Mouse (Mus musculus) spleen, postnatal 36 days (tissue): Measurements from ENCODE around the gene Bank1.

Experiments
- DNase-seq, 2 experiments: peaks; one replicate each; pipeline ENCODE4 v3.0.0; 2022; ENCODE audit warnings: low spot score in 2 of 2, mixed read lengths in 1 of 2

Gene Bank1

DNA sequence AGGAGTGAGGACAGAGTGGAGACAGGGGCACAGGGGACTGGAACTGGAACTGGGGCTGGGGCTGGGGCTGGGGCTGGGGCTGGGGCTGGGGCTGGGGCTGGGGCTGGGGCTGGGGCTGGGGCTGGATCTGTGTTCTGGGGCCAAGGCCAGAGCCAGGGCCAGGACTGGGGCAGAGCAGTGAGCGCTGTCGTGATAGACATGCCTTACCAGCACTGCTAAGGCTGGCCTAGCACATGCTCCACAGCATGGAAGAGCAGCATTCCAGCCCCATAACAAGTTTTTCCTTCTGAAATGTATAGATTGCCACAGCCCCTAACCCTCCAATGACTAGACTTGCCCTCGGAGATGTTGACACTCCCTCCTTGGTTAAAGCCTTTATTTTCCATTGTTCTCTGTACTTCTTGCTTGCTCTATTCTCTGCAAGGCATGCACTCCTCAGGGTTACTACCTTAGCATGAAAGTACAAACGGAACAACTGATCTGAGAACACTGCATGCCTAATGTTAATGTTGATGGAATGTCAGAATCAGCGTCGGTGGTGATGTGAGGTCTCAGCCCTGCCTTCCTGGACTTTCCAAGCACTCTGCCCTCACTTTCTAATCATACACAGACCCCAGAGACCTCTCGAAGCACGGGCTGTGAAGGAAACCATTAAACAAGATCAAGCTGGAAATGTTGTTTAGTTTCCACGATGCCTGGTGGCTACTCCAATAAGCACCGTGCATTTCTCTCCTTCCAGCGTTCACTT lies 318.6 kb downstream of the Bank1 start:
- no peak for DNase-seq
